Comparison of ENCODE assay signal across 13 mouse cellular contexts in the genomic region with DNA sequence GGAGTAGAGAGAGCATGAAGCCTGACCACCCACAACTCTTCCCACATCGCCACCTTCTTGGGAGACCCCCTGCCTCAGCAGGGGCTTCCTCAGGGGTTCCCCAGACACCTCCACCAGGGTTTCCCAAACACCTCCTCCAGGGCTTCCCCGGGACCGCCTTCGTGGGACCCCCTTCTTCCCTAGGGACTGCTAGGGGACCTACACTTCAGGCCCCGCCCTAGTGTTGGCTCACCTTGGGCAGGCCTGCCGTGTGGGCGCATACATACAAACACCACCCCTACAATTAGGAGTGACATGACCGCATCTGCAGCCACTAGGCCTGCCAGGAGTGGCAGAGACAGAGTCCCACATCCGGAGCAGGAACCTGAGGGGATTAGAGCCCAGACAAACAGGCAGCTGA. TPM values are rescaled to one million over a fixed set of nuclear protein-coding genes. Genes with fewer than 3 reads are reported as not detected.
DNase-seq lines count a peak whose midpoint lies in the region; ATAC-seq and TF ChIP-seq lines count a peak whose summit lies in the region.
"Had no signal": no experiment of that assay in that cellular context is flagged by ENCODE, and none has a peak within 500 bp of the region (broad histone marks: within the 10 kb centered on the region; RNA-seq: fewer than 3 reads in every experiment).

No protein-coding gene starts in this region.

- no peak for TF ChIP-seq CTCF in E14TG2a.4 (conservative IDR thresholded peaks at IDR 0.05; ENCODE audit: low read length)
- TF ChIP-seq CTCF in gastrocnemius, adult 2 months (IDR thresholded peaks at IDR 0.05) = no peak

- H3K9me3 ChIP-seq in E14TG2a.4 (ENCODE audit: low read length) = peaks cover 8% of the 10 kb centered on the region; the same call in 1 of the 2 replicates
- 0 out of 2 replicates have a peak, but pooled peaks cover 2% of the 10 kb centered on the region for H3K9me3 ChIP-seq in megakaryocyte, embryonic 14.5 days

- peak; percentile 31 for ATAC-seq in common myeloid progenitor, adult 5-6 weeks (replicated peaks; ENCODE audit: low read depth, poor library complexity, severe bottlenecking)

- H3K4me3 ChIP-seq in E14TG2a.4 (replicated peaks; ENCODE audit: low read length) = peak overlapping the region; percentile 65
- peak overlapping the region; percentile 94 for H3K4me3 ChIP-seq in megakaryocyte, embryonic 14.5 days (replicated peaks)
- H3K4me3 ChIP-seq in gastrocnemius, adult 2 months = no peak overlapping the region

- H3K36me3 ChIP-seq in E14TG2a.4 (ENCODE audit: insufficient read depth, low read length) = no peaks in the 10 kb centered on the region
- H3K36me3 ChIP-seq in megakaryocyte, embryonic 14.5 days (replicated peaks; ENCODE audit: low read length) = no peaks in the 10 kb centered on the region

- H3K27ac ChIP-seq in gastrocnemius, adult 2 months = no peak overlapping the region

- intact Hi-C loops in gastrocnemius, adult 2 months (cut with DNase I) = no loop called here

- H3K27me3 ChIP-seq in E14TG2a.4 (ENCODE audit: insufficient read depth, low read length) = peaks cover 3% of the 10 kb centered on the region; the same call in 1 of the 2 replicates
- no peaks in the 10 kb centered on the region for H3K27me3 ChIP-seq in megakaryocyte, embryonic 14.5 days (replicated peaks)

- peaks cover 44% of the 10 kb centered on the region for H3K4me1 ChIP-seq in E14TG2a.4 (replicated peaks; ENCODE audit: low read depth, low read length)
- peaks cover 79% of the 10 kb centered on the region for H3K4me1 ChIP-seq in megakaryocyte, embryonic 14.5 days

- peak; percentile 59 for DNase-seq in thymus, postnatal 25 days
- no peak for DNase-seq in ovary, postnatal 36 days (ENCODE audit: low spot score)
- no peak for DNase-seq in heart, adult 8-10 months (ENCODE audit: low spot score)
- DNase-seq in gastrocnemius, adult 2 months = no peak
- DNase-seq: cerebellum, postnatal 25 days; kidney, postnatal 4 days; lung, embryonic 14.5 days; midbrain, embryonic 14.5 days; right cerebral cortex, postnatal 4 days had no signal

RNA-seq across cellular contexts. Expression of a gene that starts 1.8 kb away (rescaled TPM):
- total RNA-seq in common myeloid progenitor, adult 5-6 weeks (2017) = 9.4 and 11.9 TPM in 2 replicates
- polyA plus RNA-seq in megakaryocyte, embryonic 14.5 days (2012; ENCODE audit: insufficient read depth, low replicate concordance) = 11.1 and 14.2 TPM in 2 replicates
- not detected for total RNA-seq in heart, adult 8-10 months (2022)
- not detected for total RNA-seq in gastrocnemius, adult 2 months (2021)

RNA-seq across cellular contexts. Expression of a gene that starts 3.7 kb away (rescaled TPM):
- 9.0 and 13.0 TPM in 2 replicates for total RNA-seq in common myeloid progenitor, adult 5-6 weeks (2017)
- 8.3 and 10.0 TPM in 2 replicates for polyA plus RNA-seq in megakaryocyte, embryonic 14.5 days (2012; ENCODE audit: insufficient read depth, low replicate concordance)
- total RNA-seq in heart, adult 8-10 months (2022) = under 1 TPM in 3 of 4 experiments, not detected in 1; 0.12 to 0.46 (median 0.28) TPM
- total RNA-seq in gastrocnemius, adult 2 months (2021) = under 1 TPM; 0.11 to 0.13 TPM

RNA-seq across cellular contexts. Expression of a gene that starts 4.3 kb away (rescaled TPM):
- total RNA-seq in common myeloid progenitor, adult 5-6 weeks (2017) = 94.7 and 118 TPM in 2 replicates
- 20.9 and 273 TPM in 2 replicates for polyA plus RNA-seq in megakaryocyte, embryonic 14.5 days (2012; ENCODE audit: insufficient read depth, low replicate concordance)
- total RNA-seq in heart, adult 8-10 months (2022) = 10 to 100 TPM; 13.5 to 26.2 (median 16.5) TPM
- total RNA-seq in gastrocnemius, adult 2 months (2021) = 1 to 10 TPM; 2.6 to 5.7 TPM

RNA-seq across cellular contexts. Expression of a gene that starts 27.5 kb away (rescaled TPM):
- total RNA-seq in common myeloid progenitor, adult 5-6 weeks (2017) = not detected in 2 replicates
- 2.1 and 5.5 TPM in 2 replicates for polyA plus RNA-seq in megakaryocyte, embryonic 14.5 days (2012; ENCODE audit: insufficient read depth, low replicate concordance)
- total RNA-seq in heart, adult 8-10 months (2022) = 1 to 10 TPM; 3.2 to 4.2 (median 3.6) TPM
- 1 to 10 TPM in 1 of 2 experiments, under 1 TPM in 1; 0.94 to 1.2 TPM for total RNA-seq in gastrocnemius, adult 2 months (2021)
- total RNA-seq: neutrophil, adult 5-6 weeks had no signal

RNA-seq across cellular contexts. Expression of a gene that starts 39.6 kb away (rescaled TPM):
- not detected in 2 replicates for total RNA-seq in common myeloid progenitor, adult 5-6 weeks (2017)
- not detected in 2 replicates for polyA plus RNA-seq in megakaryocyte, embryonic 14.5 days (2012; ENCODE audit: insufficient read depth, low replicate concordance)
- total RNA-seq in heart, adult 8-10 months (2022) = not detected
- total RNA-seq in gastrocnemius, adult 2 months (2021) = not detected
- total RNA-seq: neutrophil, adult 5-6 weeks had no signal
- polyA plus RNA-seq: lung, embryonic 14.5 days had no signal
